Mouse (Mus musculus): ENCODE results near the gene AC134908.4. TPM values are rescaled to one million over a fixed set of nuclear protein-coding genes. Genes with fewer than 3 reads are reported as not detected.
A peak's percentile ranks its signal among the peaks of the same experiment; 100 is the strongest.

AC134908.4 gene
- polyA plus RNA-seq, 1 experiment from 2014 or later = 1.0 TPM

DNA sequence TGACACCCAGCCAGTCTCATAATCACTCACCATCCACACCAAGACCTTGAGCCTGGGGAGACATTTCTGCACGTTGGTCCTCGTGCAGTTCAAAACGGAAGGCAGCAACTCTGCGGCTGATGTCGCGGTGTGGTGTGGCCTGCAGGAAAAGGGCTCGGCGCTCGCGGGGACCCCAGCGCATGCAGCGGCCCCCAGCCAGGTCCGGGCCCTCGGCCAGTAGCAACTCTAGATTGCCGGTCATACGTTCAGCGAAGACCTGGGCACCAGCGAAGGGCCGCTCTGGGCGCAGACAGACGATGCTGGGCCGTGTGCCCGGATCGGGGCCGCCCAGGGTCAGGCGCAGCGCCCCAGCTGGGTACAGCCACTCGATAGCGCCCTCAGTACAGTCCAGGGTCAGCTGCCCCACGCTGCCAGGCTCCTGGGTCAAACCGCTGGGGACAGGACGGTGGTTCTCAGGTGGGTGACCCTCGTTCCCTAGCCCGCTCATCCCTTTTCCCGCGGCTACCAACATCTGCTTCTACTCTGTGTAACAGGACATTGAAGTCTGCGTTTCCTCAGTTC, 832 bp upstream of the AC134908.4 start:
- ATAC-seq (ENCODE audit: low FRiP score, low read depth) = 0 out of 2 replicates have a peak, but pooled peaks have one; percentile 5
- Histone ChIP-seq H3K27me3 (replicated peaks) (no peaks in the 10 kb centered on the region), H3K9ac (peak overlapping the region; percentile 72), H3K36me3 (no peaks in the 10 kb centered on the region), H3K4me3 (peak overlapping the region; percentile 80), H3K9me3 (no peaks in the 10 kb centered on the region), H3K4me1 (peaks cover 52% of the 10 kb centered on the region), H3K4me2 (replicated peaks) (peak overlapping the region; percentile 95), H3K27ac (peak overlapping the region; percentile 47)
- WGBS = under 1% methylated on average over 37 of the region's 37 CpGs

GRCm38 (mm10) chr17:25794998-25795397, 461 bp downstream of the AC134908.4 start:
- H3K27ac ChIP-seq = peak overlapping the region; percentile 34
- peak overlapping the region; percentile 80 for H3K4me3 ChIP-seq
- H3K27me3 ChIP-seq (replicated peaks) = no peaks in the 10 kb centered on the region
- no peaks in the 10 kb centered on the region for H3K36me3 ChIP-seq
- no peaks in the 10 kb centered on the region for H3K9me3 ChIP-seq
- peak overlapping the region; percentile 72 for H3K9ac ChIP-seq
- peaks cover 62% of the 10 kb centered on the region for H3K4me1 ChIP-seq
- ATAC-seq (ENCODE audit: low FRiP score, low read depth) = no peak
- H3K4me2 ChIP-seq (replicated peaks) = peak overlapping the region; percentile 95
- 49% methylated on average over 17 of the region's 17 CpGs for WGBS

DNA sequence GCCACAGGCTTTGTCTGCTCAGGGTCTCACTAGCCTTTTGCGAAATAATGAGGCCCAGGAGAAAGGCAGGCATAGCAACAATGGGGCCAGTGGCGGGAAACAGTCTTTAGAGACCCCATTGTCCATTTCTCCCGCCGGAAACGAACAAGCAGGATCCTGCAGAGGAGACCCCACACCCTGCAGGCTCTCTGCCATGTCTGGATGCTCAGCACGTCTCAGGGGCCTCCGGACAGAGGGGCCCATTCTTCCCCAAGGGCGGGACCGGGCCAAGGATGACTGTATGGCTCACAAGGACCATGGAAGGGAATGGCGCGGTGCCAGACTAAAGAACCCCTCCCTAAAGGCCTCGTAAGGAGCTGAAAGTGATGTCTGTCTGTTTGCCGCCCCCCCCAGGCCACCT, 1.3 kb downstream of the AC134908.4 start:
- ATAC-seq (ENCODE audit: low FRiP score, low read depth) = no peak
- H3K27ac ChIP-seq = peak overlapping the region; percentile 33; the same call in 1 of the 2 replicates
- H3K4me2 ChIP-seq (replicated peaks) = peak overlapping the region; percentile 95
- peaks cover 62% of the 10 kb centered on the region for H3K4me1 ChIP-seq
- H3K4me3 ChIP-seq = no peak overlapping the region
- H3K9ac ChIP-seq = peak overlapping the region; percentile 72; the same call in 1 of the 2 replicates
- H3K27me3 ChIP-seq (replicated peaks) = no peaks in the 10 kb centered on the region
- peaks cover 7% of the 10 kb centered on the region for H3K36me3 ChIP-seq
- WGBS = 21% methylated on average over 13 of the region's 13 CpGs
- H3K9me3 ChIP-seq = no peaks in the 10 kb centered on the region

DNA sequence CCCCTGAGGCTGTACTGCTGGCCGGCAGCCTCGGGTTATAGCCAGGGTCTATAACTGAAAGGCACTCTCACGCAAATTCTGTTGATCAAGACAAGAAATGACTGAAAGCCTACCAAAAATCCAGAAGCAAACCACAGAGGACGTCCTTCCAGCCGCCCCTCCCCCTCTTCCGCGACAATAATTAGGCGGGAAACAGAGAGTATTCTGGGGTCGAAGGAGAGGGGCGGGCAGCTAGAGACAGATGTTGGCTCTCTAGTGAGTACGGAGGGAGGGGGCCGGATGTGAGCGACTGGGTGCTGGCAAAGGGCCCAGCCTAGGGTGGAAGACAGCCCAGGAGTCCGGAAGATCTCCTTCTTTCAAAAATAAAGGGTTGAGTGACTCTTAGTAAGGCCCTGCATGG, 2.8 kb downstream of the AC134908.4 start, which contains the start of gene Fam173a:
Gene Fam173a (minus strand): TSS at position 287 of the 400 bp plus-strand sequence.
- Histone ChIP-seq H3K9ac (peak within 1 kb of the TSS; percentile 79), H3K4me1 (peaks cover 62% of the 10 kb centered on the region), H3K4me3 (peak within 1 kb of the TSS; percentile 72), H3K9me3 (no peaks in the 10 kb centered on the region), H3K4me2 (replicated peaks) (peak within 1 kb of the TSS; percentile 95), H3K36me3 (peaks cover 19% of the 10 kb centered on the region), H3K27ac (peak within 1 kb of the TSS; percentile 79), H3K27me3 (replicated peaks) (no peaks in the 10 kb centered on the region)
- ATAC-seq (ENCODE audit: low FRiP score, low read depth) = peak; percentile 26
- 0% methylated on average over 14 of the region's 14 CpGs for WGBS

- Histone ChIP-seq H3K9ac (peak overlapping the region; percentile 79), H3K9me3 (no peaks in the 10 kb centered on the region), H3K27ac (peak overlapping the region; percentile 79), H3K4me2 (replicated peaks) (peak overlapping the region; percentile 95), H3K27me3 (replicated peaks) (no peaks in the 10 kb centered on the region), H3K4me3 (peak overlapping the region; percentile 72), H3K36me3 (peaks cover 23% of the 10 kb centered on the region), H3K4me1 (peaks cover 56% of the 10 kb centered on the region)
- under 1% methylated on average over 45 of the region's 45 CpGs for WGBS
- ATAC-seq (ENCODE audit: low FRiP score, low read depth) = peak; percentile 32; the same call in 1 of the 2 replicates
These were observed 3.5 kb downstream of the AC134908.4 start for GRCm38 (mm10) chr17:25791843-25792527.

DNA sequence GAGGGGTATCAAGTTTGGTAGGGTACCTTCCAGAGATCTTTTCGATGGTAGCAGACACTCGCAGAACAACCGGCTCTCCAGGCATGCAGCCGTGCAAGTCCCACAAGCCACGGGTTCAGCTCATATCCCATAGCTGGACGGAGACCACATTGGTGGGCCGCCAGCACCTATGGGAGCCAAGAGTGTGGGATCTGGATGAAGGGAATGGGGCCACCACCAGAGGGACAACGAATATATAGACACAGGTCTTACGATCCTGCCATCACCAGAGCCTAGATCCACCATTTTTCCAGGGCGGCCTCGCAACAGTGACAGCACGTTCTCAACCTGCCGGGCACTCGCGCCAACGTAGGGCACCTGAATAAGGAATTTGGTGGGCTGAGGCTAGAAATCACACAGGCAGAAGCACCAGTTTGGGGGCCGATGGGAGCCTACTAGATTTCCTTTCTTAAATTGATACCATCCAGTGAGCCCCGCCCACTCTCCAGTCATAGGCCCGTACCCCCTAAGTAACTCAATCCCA, 4.1 kb downstream of the AC134908.4 start:
- WGBS = 28% methylated on average over 19 of the region's 19 CpGs
- Histone ChIP-seq H3K4me3 (peak overlapping the region; percentile 72), H3K27ac (peak overlapping the region; percentile 79; the same call in 1 of the 2 replicates), H3K4me2 (replicated peaks) (peak overlapping the region; percentile 95), H3K36me3 (peaks cover 23% of the 10 kb centered on the region), H3K4me1 (peaks cover 54% of the 10 kb centered on the region), H3K9me3 (no peaks in the 10 kb centered on the region), H3K27me3 (replicated peaks) (no peaks in the 10 kb centered on the region), H3K9ac (peak overlapping the region; percentile 79)
- ATAC-seq (ENCODE audit: low FRiP score, low read depth) = no peak

DNA sequence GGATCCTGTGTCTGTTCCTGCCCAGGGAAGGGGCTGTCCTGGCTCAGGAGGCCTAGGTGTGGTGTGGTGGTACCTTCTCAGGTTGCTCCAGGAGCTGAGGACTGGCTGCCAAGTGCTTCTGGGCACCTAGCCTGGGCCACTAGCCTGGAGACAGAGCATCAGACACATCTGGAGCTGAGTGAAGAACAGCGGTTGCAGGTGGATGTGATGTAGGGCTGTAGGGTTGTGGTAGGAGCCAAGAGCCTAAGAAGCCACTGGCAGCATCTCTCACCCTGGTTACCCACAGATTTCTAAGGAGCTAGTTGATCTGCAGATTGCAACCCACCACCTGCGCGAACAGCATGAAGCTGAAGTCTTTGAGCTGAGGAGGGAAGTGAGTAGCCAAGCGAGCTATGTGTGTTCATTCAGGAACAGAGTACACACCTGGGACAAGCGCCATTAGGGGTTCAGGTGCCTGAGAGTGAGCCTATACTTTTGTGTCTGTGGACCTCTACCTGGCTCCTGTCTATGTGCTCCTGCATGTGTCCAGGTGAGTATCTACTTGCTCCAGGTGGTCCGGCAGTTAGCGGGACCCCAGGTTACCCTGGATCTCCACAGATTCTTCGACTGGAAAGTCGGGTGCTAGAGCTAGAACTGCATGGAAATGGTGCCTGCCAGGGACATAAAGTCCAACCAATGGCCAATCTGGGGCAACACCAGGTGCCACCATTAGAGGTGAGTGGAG, 8.5 kb downstream of the AC134908.4 start:
- H3K9ac ChIP-seq = no peak overlapping the region
- no peaks in the 10 kb centered on the region for H3K27me3 ChIP-seq (replicated peaks)
- peaks cover 44% of the 10 kb centered on the region for H3K36me3 ChIP-seq
- H3K4me1 ChIP-seq = peaks cover 34% of the 10 kb centered on the region
- no peak overlapping the region for H3K27ac ChIP-seq
- H3K4me2 ChIP-seq (replicated peaks) = no peak overlapping the region
- 90% methylated on average over 9 of the region's 9 CpGs for WGBS
- no peak overlapping the region for H3K4me3 ChIP-seq
- ATAC-seq (ENCODE audit: low FRiP score, low read depth) = no peak
- no peaks in the 10 kb centered on the region for H3K9me3 ChIP-seq

DNA sequence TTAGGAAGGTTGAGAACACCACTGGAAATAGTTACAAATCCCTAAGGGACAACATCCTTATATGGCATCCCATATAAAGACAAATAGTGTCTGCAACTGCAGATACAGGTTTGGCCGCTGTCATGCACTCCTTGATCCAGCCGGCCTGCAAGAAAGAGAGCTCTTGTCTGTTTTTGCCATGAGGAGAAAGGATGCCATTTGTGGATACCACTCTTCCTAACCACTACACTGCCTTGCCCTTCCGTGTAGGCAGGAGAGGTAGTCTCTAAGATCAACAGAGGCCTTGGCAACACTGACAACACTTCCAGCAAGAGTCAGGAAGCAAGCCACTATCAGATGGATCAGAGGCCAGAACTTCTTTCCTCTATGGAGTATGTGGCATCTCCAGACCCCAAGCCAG, 9.2 kb downstream of the AC134908.4 start, which contains the start of gene Ccdc78:
Gene Ccdc78 (plus strand): TSS at position 301 of the 400 bp plus-strand sequence.
- no peak for ATAC-seq (ENCODE audit: low FRiP score, low read depth)
- 88% methylated on average over 3 of the region's 3 CpGs for WGBS
- peaks cover 51% of the 10 kb centered on the region for H3K36me3 ChIP-seq
- H3K9ac ChIP-seq = peak within 1 kb of the TSS; percentile 54
- no peaks in the 10 kb centered on the region for H3K27me3 ChIP-seq (replicated peaks)
- peak within 1 kb of the TSS; percentile 58 for H3K4me3 ChIP-seq
- H3K27ac ChIP-seq = peak within 1 kb of the TSS; percentile 74; the same call in 1 of the 2 replicates
- H3K4me2 ChIP-seq (replicated peaks) = peak within 1 kb of the TSS; percentile 78
- peaks cover 30% of the 10 kb centered on the region for H3K4me1 ChIP-seq
- no peaks in the 10 kb centered on the region for H3K9me3 ChIP-seq

- Histone ChIP-seq H3K36me3 (peaks cover 61% of the 10 kb centered on the region), H3K27me3 (replicated peaks) (no peaks in the 10 kb centered on the region), H3K9me3 (no peaks in the 10 kb centered on the region), H3K9ac (peak within 1 kb of the TSS; percentile 54), H3K4me2 (replicated peaks) (peak within 1 kb of the TSS; percentile 78), H3K27ac (peak within 1 kb of the TSS; percentile 74), H3K4me1 (peaks cover 20% of the 10 kb centered on the region), H3K4me3 (peak within 1 kb of the TSS; percentile 58)
- ATAC-seq (ENCODE audit: low FRiP score, low read depth) = peak; percentile 77
- WGBS = under 1% methylated on average over 23 of the region's 23 CpGs
These were observed 10.1 kb downstream of the AC134908.4 start, which contains the start of gene Haghl for GRCm38 (mm10) chr17:25785281-25785745. Haghl (minus strand) TSS chr17:25785673.

- ATAC-seq (ENCODE audit: low FRiP score, low read depth) = no peak
- Histone ChIP-seq H3K27me3 (replicated peaks) (no peaks in the 10 kb centered on the region), H3K36me3 (peaks cover 56% of the 10 kb centered on the region), H3K9me3 (no peaks in the 10 kb centered on the region), H3K4me3 (peak overlapping the region; percentile 58), H3K4me2 (replicated peaks) (peak overlapping the region; percentile 78), H3K27ac (no peak overlapping the region), H3K9ac (peak overlapping the region; percentile 54), H3K4me1 (peaks cover 20% of the 10 kb centered on the region)
- WGBS = 85% methylated on average over 15 of the region's 15 CpGs
These were observed 11.4 kb downstream of the AC134908.4 start for GRCm38 (mm10) chr17:25783861-25784574.

DNA sequence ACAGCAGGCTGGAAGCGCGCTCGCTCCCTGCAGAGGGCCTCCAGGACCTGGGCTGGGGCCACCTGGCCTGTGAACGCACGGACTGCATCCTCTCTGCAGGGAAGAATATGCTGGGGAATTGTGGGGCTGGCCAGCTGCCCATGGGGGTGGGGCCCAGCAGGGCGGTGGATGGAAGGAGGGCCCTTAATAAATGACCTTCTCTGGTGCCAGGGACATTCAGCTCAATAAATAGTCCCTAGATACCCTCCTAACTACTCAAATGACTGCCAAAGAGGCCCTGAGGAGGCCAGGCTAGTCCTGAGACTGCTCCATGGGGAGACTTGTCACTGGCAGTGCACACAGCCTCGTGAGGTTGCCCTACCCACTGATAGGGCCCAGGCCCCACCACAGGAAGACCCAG, 12.4 kb downstream of the AC134908.4 start:
- Histone ChIP-seq H3K4me3 (no peak overlapping the region), H3K27me3 (replicated peaks) (no peaks in the 10 kb centered on the region), H3K9ac (no peak overlapping the region), H3K9me3 (no peaks in the 10 kb centered on the region), H3K27ac (no peak overlapping the region), H3K4me1 (peaks cover 20% of the 10 kb centered on the region), H3K36me3 (peaks cover 49% of the 10 kb centered on the region), H3K4me2 (replicated peaks) (peak overlapping the region; percentile 78)
- ATAC-seq (ENCODE audit: low FRiP score, low read depth) = no peak
- WGBS = 82% methylated on average over 7 of the region's 7 CpGs
